Mouse (Mus musculus) midbrain, postnatal 0 days (tissue): ENCODE data around the gene Plch2. TPM values are rescaled to one million over a fixed set of nuclear protein-coding genes. Genes with fewer than 3 reads are reported as not detected.

ENCODE experiments used
- ATAC-seq: fragments of 200-750 bp; cut with Nextera tagmentation; 2 replicates; pipeline ENCODE4 v1.8.0; 2017; ENCODE audit warnings: moderate number of reproducible peaks, mild to moderate bottlenecking, moderate TSS enrichment, moderate library complexity; ENCODE audit not compliant: low FRiP score
- DNase-seq: peaks from one replicate; pipeline ENCODE4 v3.0.0-alpha.2; 2015; ENCODE audit warnings: low spot score
- H3K27ac ChIP-seq: fragments of 300-500 bp; sonication (generic); 2 replicates; pipeline ENCODE4 v1.5.1; 2014; ENCODE audit warnings: low read depth, mild to moderate bottlenecking, low read length, mixed read lengths
- H3K27me3 ChIP-seq: fragments of 300-500 bp; sonication (generic); 2 replicates; pipeline ENCODE4 v1.6.1; 2014; ENCODE audit warnings: low read length, control low read depth, mixed read lengths; ENCODE audit not compliant: insufficient read depth
- H3K36me3 ChIP-seq: fragments of 300-500 bp; sonication (generic); 2 replicates; pipeline ENCODE4 v1.6.1; 2014; ENCODE audit warnings: low read length, control low read depth, mixed read lengths; ENCODE audit not compliant: insufficient read depth
- H3K4me1 ChIP-seq: fragments of 300-500 bp; sonication (generic); 2 replicates; pipeline ENCODE4 v1.6.1; 2014; ENCODE audit warnings: mild to moderate bottlenecking, control low read depth, antibody characterized with exemption, low read length, mixed read lengths; ENCODE audit not compliant: insufficient read depth
- H3K4me2 ChIP-seq: fragments of 300-500 bp; sonication (generic); 2 replicates; pipeline ENCODE4 v1.6.1; 2014; ENCODE audit warnings: low read depth, mild to moderate bottlenecking, low read length, mixed read lengths; ENCODE audit not compliant: poor library complexity, severe bottlenecking
- H3K4me3 ChIP-seq: fragments of 300-500 bp; sonication (generic); 2 replicates; pipeline ENCODE4 v1.5.1; 2014; ENCODE audit warnings: low read depth, mild to moderate bottlenecking, low read length, moderate library complexity
- H3K9ac ChIP-seq: fragments of 300-500 bp; sonication (generic); replicated peaks from 2 replicates; pipeline ENCODE4 v1.6.1; 2014; ENCODE audit warnings: mild to moderate bottlenecking, low read length, moderate library complexity, mixed read lengths; ENCODE audit not compliant: poor library complexity, severe bottlenecking
- H3K9me3 ChIP-seq: fragments of 300-500 bp; sonication (generic); 2 replicates; pipeline ENCODE4 v1.6.1; 2016; ENCODE audit warnings: low read length, control low read depth
- CTCF ChIP-seq: IDR thresholded peaks from 2 replicates; pipeline ENCODE4 v1.5.1; 2016; ENCODE audit warnings: antibody characterized with exemption, mild to moderate bottlenecking
- WGBS: fragments of 180-500 bp; shearing (Covaris S2); extraction: QIAGEN DNeasy Blood & Tissue Kit; methylation state at CpG from one replicate; pipeline ENCODE4 v1.1.7; 2014; 5-methylcytosine and 5-hydroxymethylcytosine counted together
- polyA plus RNA-seq: library from polyadenylated mRNA; unstranded; fragments of >200 nt; fragmentation: Nextera tagmentation; extraction: Ambion mirVana; gene quantifications from 2 replicates; pipeline ENCODE4 v1.2.1, GENCODE M21; 2015
- total RNA-seq: library from RNA; depleted of rRNA; stranded (reverse); fragments of >200 nt; gene quantifications from 2 replicates; pipeline ENCODE4 v1.2.3, GENCODE M21; 2014; rRNA removed

Plch2 gene
- total and polyA plus RNA-seq, 2 experiments from 2014 or later: 21.7 to 49.8 TPM

GRCm38 (mm10) chr4:154937746-154938145 lies 118.8 kb downstream of the Plch2 start:
- 93% methylated on average over 1 of the region's 1 CpGs for WGBS
- no peaks in the 10 kb centered on the region for H3K9me3 ChIP-seq
- no peak for ATAC-seq
- no peak for TF ChIP-seq CTCF
- H3K9ac ChIP-seq: no peak overlapping the region
- H3K27me3 ChIP-seq: no peaks in the 10 kb centered on the region
- no peaks in the 10 kb centered on the region for H3K4me1 ChIP-seq
- H3K36me3 ChIP-seq: no peaks in the 10 kb centered on the region
- no peak for DNase-seq
- no peak overlapping the region for H3K27ac ChIP-seq
- no peak overlapping the region for H3K4me3 ChIP-seq
- H3K4me2 ChIP-seq: no peak overlapping the region

DNA sequence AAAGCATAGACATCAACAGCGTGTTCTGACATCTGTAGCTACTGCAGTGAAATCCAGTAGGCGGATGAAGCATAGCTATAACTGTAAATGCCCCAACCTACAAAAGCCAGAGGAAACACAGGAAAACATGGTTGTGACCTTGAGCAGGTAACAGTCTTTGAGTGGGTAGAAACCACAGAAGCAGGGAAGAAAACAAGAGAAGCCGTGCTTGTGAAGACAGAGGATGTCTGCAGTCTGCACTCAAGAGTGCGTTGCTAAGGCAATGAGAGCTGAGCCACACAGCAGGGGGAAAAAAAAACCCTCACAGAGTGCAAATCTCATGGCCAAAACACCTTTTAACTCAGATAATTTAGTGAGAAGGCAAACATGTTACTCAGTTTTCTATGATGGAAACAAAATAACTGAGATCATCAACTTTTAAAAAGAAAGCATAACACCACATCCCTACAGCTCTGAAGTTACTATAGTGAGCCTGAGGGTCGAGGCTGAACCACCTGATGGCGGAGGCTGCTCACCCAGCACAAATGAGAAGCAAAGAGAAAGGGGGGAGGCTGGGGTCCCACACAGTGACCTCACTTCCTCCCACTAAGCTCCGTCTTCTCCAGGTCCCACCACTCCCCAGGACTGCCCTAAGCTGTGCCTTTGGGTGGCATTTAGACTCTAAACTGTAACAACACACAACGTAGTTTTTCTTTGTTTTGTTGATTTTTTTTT lies 119.9 kb downstream of the Plch2 start:
- DNase-seq: no peak
- 34% methylated on average over 8 of the region's 8 CpGs for WGBS
- Histone ChIP-seq H3K27me3 (no peaks in the 10 kb centered on the region), H3K27ac (peak overlapping the region; percentile 27; the same call in 1 of the 2 replicates), H3K9ac (no peak overlapping the region), H3K4me2 (no peak overlapping the region), H3K9me3 (no peaks in the 10 kb centered on the region), H3K4me1 (no peaks in the 10 kb centered on the region), H3K4me3 (no peak overlapping the region), H3K36me3 (no peaks in the 10 kb centered on the region)
- no peak for TF ChIP-seq CTCF
- ATAC-seq: no peak

- no peak overlapping the region for H3K4me3 ChIP-seq
- no peak overlapping the region for H3K9ac ChIP-seq
- DNase-seq (no peak), ATAC-seq (no peak)
- WGBS: 86% methylated on average over 7 of the region's 7 CpGs
- peak; percentile 31 for TF ChIP-seq CTCF
- no peak overlapping the region for H3K4me2 ChIP-seq
- no peaks in the 10 kb centered on the region for H3K27me3 ChIP-seq
- H3K4me1 ChIP-seq: no peaks in the 10 kb centered on the region
- no peaks in the 10 kb centered on the region for H3K9me3 ChIP-seq
- H3K36me3 ChIP-seq: no peaks in the 10 kb centered on the region
- H3K27ac ChIP-seq: no peak overlapping the region
These were observed 120.8 kb downstream of the Plch2 start for GRCm38 (mm10) chr4:154935788-154936187.

DNA sequence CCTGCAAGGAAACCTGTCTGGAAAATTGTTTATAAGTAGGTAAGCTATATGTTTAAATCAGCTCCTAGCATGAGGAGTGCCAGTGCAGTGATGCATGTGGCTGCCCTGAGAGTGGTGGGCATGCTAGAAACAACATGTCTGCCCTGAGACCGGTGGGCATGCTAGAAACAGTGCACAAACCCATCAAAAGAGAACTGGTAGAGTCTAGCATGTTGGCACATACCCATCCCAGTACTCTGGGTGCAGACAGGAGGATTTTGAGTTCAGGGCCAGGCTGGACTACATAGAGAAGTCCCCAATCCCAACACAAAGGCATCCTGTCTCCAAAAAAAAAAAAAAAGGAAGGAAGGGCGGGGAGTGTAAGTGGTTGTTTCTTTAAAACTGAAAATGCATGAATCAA lies 121.8 kb downstream of the Plch2 start:
- Histone ChIP-seq H3K4me1 (no peaks in the 10 kb centered on the region), H3K36me3 (no peaks in the 10 kb centered on the region), H3K9ac (no peak overlapping the region), H3K9me3 (no peaks in the 10 kb centered on the region), H3K4me2 (no peak overlapping the region), H3K4me3 (no peak overlapping the region), H3K27me3 (no peaks in the 10 kb centered on the region), H3K27ac (no peak overlapping the region)
- DNase-seq (no peak), ATAC-seq (no peak)
- no peak for TF ChIP-seq CTCF
- WGBS: 95% methylated on average over 2 of the region's 2 CpGs

DNA sequence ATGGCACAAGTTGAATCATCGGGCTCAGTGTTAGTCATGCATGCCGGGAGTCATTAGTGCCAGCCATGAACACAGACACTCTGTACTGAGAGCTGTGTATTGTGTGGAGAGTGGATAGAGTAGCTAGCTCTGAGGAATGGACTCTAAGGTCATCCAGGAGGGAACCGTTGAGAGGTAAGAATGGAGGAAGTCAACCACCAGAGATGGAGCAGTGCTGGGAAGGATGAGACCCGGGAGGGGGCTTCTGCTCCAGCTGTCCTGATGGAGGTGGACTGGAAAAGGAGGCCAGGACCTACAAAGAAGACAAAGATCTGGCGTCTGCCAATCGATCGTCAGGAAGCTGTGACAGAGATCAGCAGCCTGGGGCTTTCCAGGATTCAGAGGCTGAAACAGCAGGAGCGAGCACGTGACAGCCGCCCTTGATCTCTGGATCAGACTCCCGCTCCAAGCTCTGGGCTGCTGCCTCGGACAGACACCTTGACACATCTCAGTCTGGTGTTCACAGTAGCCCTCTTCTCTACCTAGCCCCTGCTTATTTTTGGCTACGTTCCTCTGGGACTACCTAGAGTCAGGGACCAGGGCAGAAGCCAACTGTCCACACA lies 123.2 kb downstream of the Plch2 start:
- Histone ChIP-seq H3K4me1 (no peaks in the 10 kb centered on the region), H3K27me3 (no peaks in the 10 kb centered on the region), H3K4me2 (no peak overlapping the region), H3K27ac (no peak overlapping the region), H3K9me3 (no peaks in the 10 kb centered on the region), H3K4me3 (no peak overlapping the region), H3K36me3 (no peaks in the 10 kb centered on the region), H3K9ac (no peak overlapping the region)
- TF ChIP-seq CTCF: no peak
- 59% methylated on average over 13 of the region's 13 CpGs for WGBS
- DNase-seq: no peak
- ATAC-seq: no peak

Other genes with a start within 250 kb of the Plch2 start
- 2.5 and 3.9 TPM in 2 replicates for gene Ttc34, start 219.3 kb downstream of the Plch2 start, total RNA-seq
- 2.9 and 3.3 TPM in 2 replicates for gene Ttc34, start 219.3 kb downstream of the Plch2 start, polyA plus RNA-seq
- gene Mmel1, start 187.2 kb downstream of the Plch2 start, total RNA-seq: 0.76 and 0.82 TPM in 2 replicates
- gene Mmel1, start 187.2 kb downstream of the Plch2 start, polyA plus RNA-seq: 0.89 and 0.93 TPM in 2 replicates
- gene Fam213b, start 157.6 kb downstream of the Plch2 start, total RNA-seq: 34.9 and 36.6 TPM in 2 replicates
- 73.3 and 90.9 TPM in 2 replicates for gene Fam213b, start 157.6 kb downstream of the Plch2 start, polyA plus RNA-seq
- 1.1 and 2.3 TPM in 2 replicates for gene Tnfrsf14, start 128.2 kb downstream of the Plch2 start, total RNA-seq
- gene Tnfrsf14, start 128.2 kb downstream of the Plch2 start, polyA plus RNA-seq: not detected in 2 replicates
- gene Hes5, start 95.9 kb downstream of the Plch2 start, total RNA-seq: 111 and 115 TPM in 2 replicates
- 165 and 180 TPM in 2 replicates for gene Hes5, start 95.9 kb downstream of the Plch2 start, polyA plus RNA-seq
- 36.7 and 39.8 TPM in 2 replicates for gene Pank4, start 92.7 kb downstream of the Plch2 start, total RNA-seq
- 27.3 and 28.8 TPM in 2 replicates for gene Pank4, start 92.7 kb downstream of the Plch2 start, polyA plus RNA-seq
- gene Pex10, start 10.2 kb upstream of the Plch2 start, total RNA-seq: 12.2 and 14.0 TPM in 2 replicates
- gene Pex10, start 10.2 kb upstream of the Plch2 start, polyA plus RNA-seq: 15.2 and 15.7 TPM in 2 replicates
- 91.4 and 104 TPM in 2 replicates for gene Rer1, start 29.6 kb upstream of the Plch2 start, total RNA-seq
- 132 and 133 TPM in 2 replicates for gene Rer1, start 29.6 kb upstream of the Plch2 start, polyA plus RNA-seq
- 3.3 and 8.5 TPM in 2 replicates for gene Morn1, start 29.8 kb upstream of the Plch2 start, total RNA-seq
- gene Morn1, start 29.8 kb upstream of the Plch2 start, polyA plus RNA-seq: 8.6 and 8.9 TPM in 2 replicates
- 59.8 and 63.1 TPM in 2 replicates for gene Ski, start 165.8 kb upstream of the Plch2 start, total RNA-seq
- 7.1 and 8.4 TPM in 2 replicates for gene Ski, start 165.8 kb upstream of the Plch2 start, polyA plus RNA-seq
- 39.5 and 48.7 TPM in 2 replicates for gene Faap20, start 193.0 kb upstream of the Plch2 start, total RNA-seq
- 56.6 and 57.1 TPM in 2 replicates for gene Faap20, start 193.0 kb upstream of the Plch2 start, polyA plus RNA-seq